Mouse (Mus musculus) lung, adult 2 months (tissue): ENCODE measurements around the gene B9d2.

ENCODE experiments used
- CTCF ChIP-seq: fragments of 200-500 bp; IDR thresholded peaks from 2 replicates; pipeline ENCODE4 v1.5.1; 2011; ENCODE audit warnings: mild to moderate bottlenecking, low read length, control low read depth; ENCODE audit not compliant: insufficient read depth
- POLR2A ChIP-seq: fragments of 200-500 bp; IDR thresholded peaks from 2 replicates; pipeline ENCODE4 v1.6.1; 2011; ENCODE audit warnings: low read depth, mild to moderate bottlenecking, control low read depth, low read length, borderline replicate concordance; ENCODE audit errors: extremely low read depth

DNA sequence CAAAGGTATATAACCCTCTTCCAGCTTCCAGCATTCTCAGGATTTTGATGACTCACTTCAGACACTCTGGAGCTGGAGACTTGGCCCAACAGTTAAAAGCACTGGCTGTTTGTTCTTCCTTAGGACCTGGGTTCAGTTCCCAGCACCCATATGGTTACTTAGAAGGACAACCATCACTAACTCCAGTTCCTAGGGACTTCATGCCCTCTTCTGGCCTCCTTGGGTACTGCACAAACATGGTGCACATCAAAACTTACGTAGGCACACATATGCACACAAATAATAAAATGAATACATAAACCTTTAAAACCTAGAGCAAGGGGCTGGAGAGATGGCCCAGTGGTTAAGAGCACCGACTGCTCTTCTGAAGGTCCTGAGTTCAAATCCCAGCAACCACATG lies 21.8 kb downstream of the B9d2 start:
- no peak for TF ChIP-seq CTCF
- TF ChIP-seq POLR2A = no peak
